Mouse (Mus musculus) spleen, adult 2 months (tissue): ENCODE measurements at regions not wholly inside any gene's neighbourhood (a gene's known extent, or its start where the extent isn't known, plus 50 kb on each side); places are given as distances from the start of the nearest gene placed in this dataset.

Experiments used
- CTCF ChIP-seq: fragments of 200-500 bp; IDR thresholded peaks from 2 replicates; pipeline ENCODE4 v1.5.1; 2011; ENCODE audit warnings: mild to moderate bottlenecking, inconsistent platforms; ENCODE audit not compliant: insufficient read depth, insufficient read length, insufficient replicate concordance; ENCODE audit errors: extremely low read depth
- POLR2A ChIP-seq: fragments of 200-500 bp; IDR thresholded peaks from 2 replicates; pipeline ENCODE4 v1.6.1; 2011; ENCODE audit warnings: low read depth, low read length, inconsistent platforms

DNA sequence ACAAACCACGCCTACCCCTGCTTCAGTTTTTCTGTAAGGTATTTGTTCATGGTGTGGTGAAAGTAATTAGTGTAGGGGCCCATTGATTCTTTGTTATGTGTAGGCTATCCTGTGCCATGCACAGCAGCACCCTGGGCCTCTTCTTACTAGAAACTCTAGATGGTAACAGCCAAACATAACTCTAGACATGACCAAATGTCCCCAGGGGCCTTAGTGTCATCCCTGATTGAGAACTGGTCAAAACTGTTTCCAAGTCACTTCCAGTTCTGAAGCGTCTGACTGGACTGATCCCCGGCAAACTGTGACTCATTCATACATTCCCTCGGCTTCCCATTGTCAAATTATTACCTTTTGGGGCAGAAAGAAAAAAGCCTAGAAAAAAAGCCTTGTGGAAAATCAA is 174.7 kb downstream of the Clic5 start:
- TF ChIP-seq CTCF (no peak), POLR2A (no peak)
